Mouse (Mus musculus) midbrain, embryonic 10.5 days (tissue): ENCODE results near the gene Gm4985. TPM values are rescaled to one million over a fixed set of nuclear protein-coding genes. Genes with fewer than 3 reads are reported as not detected.
"Not testable (repeated sequence)": the region's sequence is repeated elsewhere in the genome, so short reads cannot be mapped to it uniquely, and the experiment has no call there.

Experiments
- DNase-seq: peaks from one replicate; pipeline ENCODE4 v3.0.0-alpha.2; 2017; ENCODE audit warnings: low spot score
- H3K27ac ChIP-seq: fragments of 300-500 bp; sonication (generic); replicated peaks from 2 replicates; pipeline ENCODE4 v1.5.1; 2016; ENCODE audit warnings: mild to moderate bottlenecking
- H3K27me3 ChIP-seq: fragments of 300-500 bp; sonication (generic); 2 replicates; pipeline ENCODE4 v1.6.1; 2016; ENCODE audit warnings: low read depth, mild to moderate bottlenecking; ENCODE audit not compliant: poor library complexity, severe bottlenecking
- H3K36me3 ChIP-seq: fragments of 300-500 bp; sonication (generic); 2 replicates; pipeline ENCODE4 v1.6.1; 2016; ENCODE audit warnings: mild to moderate bottlenecking, moderate library complexity
- H3K4me1 ChIP-seq: fragments of 300-500 bp; sonication (generic); 2 replicates; pipeline ENCODE4 v1.6.1; 2016
- H3K4me3 ChIP-seq: fragments of 300-500 bp; sonication (generic); 2 replicates; pipeline ENCODE4 v1.5.1; 2016; ENCODE audit warnings: mild to moderate bottlenecking, moderate library complexity
- H3K9me3 ChIP-seq: fragments of 300-500 bp; sonication (generic); replicated peaks from 2 replicates; pipeline ENCODE4 v1.6.1; 2016; ENCODE audit warnings: mild to moderate bottlenecking
- WGBS: fragments of 180-500 bp; shearing (Covaris S2); methylation state at CpG from one replicate; pipeline ENCODE4 v1.1.7; 2016; 5-methylcytosine and 5-hydroxymethylcytosine counted together
- microRNA-seq: library from miRNA; unstranded; fragments of <30 nt; microRNA quantifications from one replicate; pipeline ENCODE4, GENCODE M21; 2017
- polyA plus RNA-seq: library from polyadenylated mRNA; unstranded; fragments of >200 nt; fragmentation: Nextera tagmentation; extraction: Ambion mirVana; gene quantifications from 2 replicates; pipeline ENCODE4 v1.2.1, GENCODE M21; 2016

Gm4985 gene
- not detected in 2 replicates for polyA plus RNA-seq

DNA sequence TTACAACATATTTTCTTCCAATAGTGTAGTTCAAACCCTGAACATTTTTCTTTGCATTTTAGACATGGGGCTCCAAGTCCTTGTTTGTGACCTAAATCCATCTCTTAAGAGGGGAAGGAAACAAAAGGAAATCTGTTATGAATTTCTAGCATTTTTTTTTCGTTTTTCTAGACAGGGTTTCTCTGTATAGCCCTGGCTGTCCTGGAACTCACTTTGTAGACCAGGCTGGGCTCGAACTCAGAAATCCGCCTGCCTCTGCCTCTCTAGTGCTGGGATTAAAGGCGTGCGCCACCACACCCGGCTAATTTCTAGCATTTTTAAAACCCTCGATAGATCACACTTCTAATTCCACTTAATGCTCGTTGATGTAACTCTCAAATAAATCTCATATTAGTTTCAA, at the start of gene Gm4985:
Gm4985 (minus strand) TSS at position 101 of the 400 bp plus-strand sequence.
- H3K36me3 ChIP-seq, H3K27ac ChIP-seq, H3K4me1 ChIP-seq, H3K4me3 ChIP-seq, H3K27me3 ChIP-seq, DNase-seq: not testable (repeated sequence)
- 86% methylated on average over 8 of the region's 8 CpGs for WGBS
- H3K9me3 ChIP-seq, result 0 out of 2 replicates have a peak, but pooled peaks cover 13% of the 10 kb centered on the region

DNA sequence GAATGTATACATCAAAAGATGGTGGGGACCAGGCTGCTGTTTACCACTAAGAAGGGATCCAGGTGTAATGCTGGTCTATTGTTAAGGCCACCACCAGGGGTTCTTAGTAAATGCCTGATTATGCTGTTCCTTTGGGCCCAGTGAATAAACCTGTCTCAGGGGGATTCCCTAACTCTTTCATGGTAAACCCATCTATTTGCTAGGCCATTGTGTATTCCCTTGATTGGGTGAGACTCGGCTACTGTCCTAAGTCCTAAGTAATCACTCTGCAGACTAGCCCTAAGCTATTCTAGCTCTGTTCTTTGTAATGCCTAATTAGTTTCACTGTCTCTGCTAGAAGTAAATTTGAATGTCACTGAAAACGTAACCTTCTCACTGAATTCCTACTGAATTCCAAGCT, 4.6 kb downstream of the Gm4985 start:
- H3K27ac ChIP-seq, result no peak overlapping the region
- H3K9me3 ChIP-seq, result peaks cover 9% of the 10 kb centered on the region; the same call in 1 of the 2 replicates
- DNase-seq, result no peak
- H3K36me3 ChIP-seq, result no peaks in the 10 kb centered on the region
- no peaks in the 10 kb centered on the region for H3K4me1 ChIP-seq
- H3K27me3 ChIP-seq, result no peaks in the 10 kb centered on the region
- H3K4me3 ChIP-seq, result no peak overlapping the region
- 68% methylated on average over 2 of the region's 2 CpGs for WGBS

Small RNA genes within 50 kb of the gene (microRNA-seq; reads per million reads assigned to microRNA genes)
- not detected for gene Gm25299

Other genes with a start within 250 kb of the Gm4985 start
- gene Gm4907, start 76.4 kb downstream of the Gm4985 start, polyA plus RNA-seq, result not detected in 2 replicates